In the genomic region with DNA sequence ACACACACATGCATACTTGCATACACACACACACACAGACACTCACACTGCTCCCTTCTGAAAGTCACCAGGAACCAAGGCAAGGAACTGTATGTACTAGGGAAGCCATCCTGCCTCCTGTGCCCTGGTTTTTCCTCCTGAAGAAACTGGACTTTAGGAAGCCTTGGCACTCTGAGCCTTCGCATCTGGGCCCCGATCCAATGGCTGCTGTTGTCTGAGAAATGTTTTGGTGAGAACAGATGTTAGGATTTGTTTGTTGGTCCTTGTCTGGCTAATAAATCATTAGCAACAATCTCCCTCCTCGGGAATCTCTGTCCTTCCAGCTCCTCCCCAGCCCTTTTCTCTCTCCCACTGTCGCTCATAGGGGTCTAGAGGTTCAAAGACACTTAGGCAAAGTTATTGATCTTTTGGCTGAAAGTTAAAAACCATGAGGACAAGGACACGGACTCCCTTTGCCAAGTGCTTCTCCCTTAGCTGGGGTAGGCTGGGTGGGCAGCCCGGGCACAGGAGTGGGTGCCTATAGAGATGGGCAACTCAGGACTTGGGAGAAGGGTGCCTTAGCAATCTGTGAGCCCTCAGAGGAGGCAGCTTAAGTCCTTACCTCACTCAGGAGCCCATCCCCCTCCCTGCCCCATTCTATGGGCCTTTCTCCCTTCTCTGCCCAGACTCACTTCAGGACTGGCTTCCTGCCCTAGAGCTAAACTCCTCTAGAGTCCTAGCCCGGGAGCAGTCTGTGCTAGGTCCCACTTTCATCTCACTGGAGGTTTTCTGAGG, we compare ENCODE assay signal across 8 mouse cellular contexts. TPM values are rescaled to one million over a fixed set of nuclear protein-coding genes. Genes with fewer than 3 reads are reported as not detected.
DNase-seq lines count a peak whose midpoint lies in the region; ATAC-seq and TF ChIP-seq lines count a peak whose summit lies in the region.
"Had no signal": no experiment of that assay in that cellular context is flagged by ENCODE, and none has a peak within 500 bp of the region (broad histone marks: within the 10 kb centered on the region; RNA-seq: fewer than 3 reads in every experiment).

No protein-coding gene starts in this region.

- TF ChIP-seq CTCF in brain, embryonic 14.5 days (IDR thresholded peaks at IDR 0.05; ENCODE audit: borderline replicate concordance, extremely low read depth, insufficient read depth, insufficient read length) = no peak

- ATAC-seq in intestine, embryonic 16.5 days = no peak
- no peak for ATAC-seq in intestine, embryonic 15.5 days

- no peaks in the 10 kb centered on the region for H3K9me3 ChIP-seq in intestine, embryonic 16.5 days (ENCODE audit: control insufficient read depth, low read length)
- no peaks in the 10 kb centered on the region for H3K9me3 ChIP-seq in intestine, embryonic 15.5 days
- H3K9me3 ChIP-seq in limb, embryonic 10.5 days (replicated peaks) = no peaks in the 10 kb centered on the region
- H3K9me3 ChIP-seq in embryonic facial prominence, embryonic 10.5 days = no peaks in the 10 kb centered on the region

- 0 out of 2 replicates have a peak overlapping the region, but pooled peaks have one; percentile 30 for H3K27ac ChIP-seq in intestine, embryonic 16.5 days (ENCODE audit: low read length)
- no peak overlapping the region for H3K27ac ChIP-seq in intestine, embryonic 15.5 days
- H3K27ac ChIP-seq in limb, embryonic 10.5 days = peak overlapping the region; percentile 44; the same call in 1 of the 2 replicates
- no peak overlapping the region for H3K27ac ChIP-seq in embryonic facial prominence, embryonic 10.5 days (replicated peaks)

- H3K27me3 ChIP-seq in intestine, embryonic 16.5 days (replicated peaks; ENCODE audit: control insufficient read depth, insufficient read depth, low read length) = no peaks in the 10 kb centered on the region
- H3K27me3 ChIP-seq in intestine, embryonic 15.5 days (replicated peaks) = no peaks in the 10 kb centered on the region
- H3K27me3 ChIP-seq in limb, embryonic 10.5 days (ENCODE audit: low read depth, poor library complexity, severe bottlenecking) = no peaks in the 10 kb centered on the region
- no peaks in the 10 kb centered on the region for H3K27me3 ChIP-seq in embryonic facial prominence, embryonic 10.5 days (replicated peaks; ENCODE audit: low read depth, poor library complexity, severe bottlenecking)

- WGBS in intestine, embryonic 16.5 days = 44% methylated on average over 7 of the region's 7 CpGs
- WGBS in intestine, embryonic 15.5 days = 43% methylated on average over 7 of the region's 7 CpGs
- WGBS in limb, embryonic 10.5 days = 59% methylated on average over 7 of the region's 7 CpGs
- WGBS in embryonic facial prominence, embryonic 10.5 days = 71% methylated on average over 7 of the region's 7 CpGs

- H3K9ac ChIP-seq in intestine, embryonic 16.5 days (ENCODE audit: low read depth, low read length) = no peak overlapping the region; the same call in 1 of the 2 replicates
- no peak overlapping the region for H3K9ac ChIP-seq in intestine, embryonic 15.5 days

- H3K4me1 ChIP-seq in intestine, embryonic 16.5 days (ENCODE audit: control insufficient read depth, insufficient read depth, low read length) = peaks cover 8% of the 10 kb centered on the region; the same call in 1 of the 2 replicates
- 0 out of 2 replicates have a peak, but pooled peaks cover 4% of the 10 kb centered on the region for H3K4me1 ChIP-seq in intestine, embryonic 15.5 days (replicated peaks)
- H3K4me1 ChIP-seq in limb, embryonic 10.5 days = peaks cover 9% of the 10 kb centered on the region; the same call in 1 of the 2 replicates
- H3K4me1 ChIP-seq in embryonic facial prominence, embryonic 10.5 days = peaks cover 30% of the 10 kb centered on the region

- H3K36me3 ChIP-seq in intestine, embryonic 16.5 days (ENCODE audit: control insufficient read depth, insufficient read depth, low read length) = peaks cover 16% of the 10 kb centered on the region; the same call in 1 of the 2 replicates
- H3K36me3 ChIP-seq in intestine, embryonic 15.5 days = peaks cover 27% of the 10 kb centered on the region
- peaks cover 45% of the 10 kb centered on the region for H3K36me3 ChIP-seq in limb, embryonic 10.5 days
- peaks cover 48% of the 10 kb centered on the region for H3K36me3 ChIP-seq in embryonic facial prominence, embryonic 10.5 days (replicated peaks)

- H3K4me3 ChIP-seq in intestine, embryonic 16.5 days (ENCODE audit: low read length) = no peak overlapping the region
- no peak overlapping the region for H3K4me3 ChIP-seq in intestine, embryonic 15.5 days (replicated peaks)
- no peak overlapping the region for H3K4me3 ChIP-seq in limb, embryonic 10.5 days
- no peak overlapping the region for H3K4me3 ChIP-seq in embryonic facial prominence, embryonic 10.5 days

- TF ChIP-seq POLR2A in brain, embryonic 14.5 days (IDR thresholded peaks at IDR 0.05; ENCODE audit: borderline replicate concordance, extremely low read depth, insufficient read depth, insufficient read length, poor library complexity, severe bottlenecking) = no peak

- no peak overlapping the region for H3K4me2 ChIP-seq in intestine, embryonic 16.5 days (ENCODE audit: low read depth, low read length)
- H3K4me2 ChIP-seq in intestine, embryonic 15.5 days (replicated peaks) = no peak overlapping the region

- peak; percentile 88 for DNase-seq in adipocyte (ENCODE audit: low spot score)
- peak; percentile 11 for DNase-seq in brain, embryonic 14.5 days (ENCODE audit: low read depth)
- DNase-seq in limb, embryonic 10.5 days (ENCODE audit: low spot score) = no peak
- DNase-seq in spleen, postnatal 36 days (ENCODE audit: low spot score in 2 of 2) = no peak
- DNase-seq in embryonic facial prominence, embryonic 10.5 days (ENCODE audit: low spot score) = no peak
- DNase-seq: cerebellum, postnatal 36 days had no signal

RNA-seq across cellular contexts. Expression of gene Sh2d2a, which starts 8.4 kb away (rescaled TPM):
- 0.36 and 0.37 TPM in 2 replicates for polyA plus RNA-seq in intestine, embryonic 16.5 days (2015; fragmentation: Nextera tagmentation; extraction: Ambion mirVana)
- 0.24 and 0.43 TPM in 2 replicates for polyA plus RNA-seq in intestine, embryonic 15.5 days (2015; fragmentation: Nextera tagmentation; extraction: Ambion mirVana)
- 0.04 TPM in 1 of 2 replicates, not detected in the other for polyA plus RNA-seq in brain, embryonic 14.5 days (2012; rRNA removed)
- 0.13 TPM in 1 of 2 replicates, not detected in the other for polyA plus RNA-seq in limb, embryonic 10.5 days (2016; fragmentation: Nextera tagmentation; extraction: Ambion mirVana)
- polyA plus RNA-seq in embryonic facial prominence, embryonic 10.5 days (2016; fragmentation: Nextera tagmentation; extraction: Ambion mirVana) = not detected in 2 replicates

RNA-seq across cellular contexts. Expression of gene Prcc, which starts 30.4 kb away (rescaled TPM):
- polyA plus RNA-seq in intestine, embryonic 16.5 days (2015; fragmentation: Nextera tagmentation; extraction: Ambion mirVana) = 9.8 and 10.7 TPM in 2 replicates
- polyA plus RNA-seq in intestine, embryonic 15.5 days (2015; fragmentation: Nextera tagmentation; extraction: Ambion mirVana) = 13.1 TPM in 2 replicates
- polyA plus RNA-seq in brain, embryonic 14.5 days (2012; rRNA removed) = 51.3 and 63.9 TPM in 2 replicates
- polyA plus RNA-seq in limb, embryonic 10.5 days (2016; fragmentation: Nextera tagmentation; extraction: Ambion mirVana) = 17.5 and 20.5 TPM in 2 replicates
- 19.7 and 20.6 TPM in 2 replicates for polyA plus RNA-seq in embryonic facial prominence, embryonic 10.5 days (2016; fragmentation: Nextera tagmentation; extraction: Ambion mirVana)

RNA-seq across cellular contexts. Expression of gene Pear1, which starts 30.9 kb away (rescaled TPM):
- polyA plus RNA-seq in intestine, embryonic 16.5 days (2015; fragmentation: Nextera tagmentation; extraction: Ambion mirVana) = 22.2 and 22.5 TPM in 2 replicates
- polyA plus RNA-seq in intestine, embryonic 15.5 days (2015; fragmentation: Nextera tagmentation; extraction: Ambion mirVana) = 22.6 and 29.5 TPM in 2 replicates
- 14.0 and 16.9 TPM in 2 replicates for polyA plus RNA-seq in brain, embryonic 14.5 days (2012; rRNA removed)
- polyA plus RNA-seq in limb, embryonic 10.5 days (2016; fragmentation: Nextera tagmentation; extraction: Ambion mirVana) = 13.8 and 17.7 TPM in 2 replicates
- 12.2 and 13.4 TPM in 2 replicates for polyA plus RNA-seq in embryonic facial prominence, embryonic 10.5 days (2016; fragmentation: Nextera tagmentation; extraction: Ambion mirVana)

RNA-seq across cellular contexts. Expression of gene Hdgf, which starts 51.1 kb away (rescaled TPM):
- 75.5 and 76.0 TPM in 2 replicates for polyA plus RNA-seq in intestine, embryonic 16.5 days (2015; fragmentation: Nextera tagmentation; extraction: Ambion mirVana)
- polyA plus RNA-seq in intestine, embryonic 15.5 days (2015; fragmentation: Nextera tagmentation; extraction: Ambion mirVana) = 227 and 229 TPM in 2 replicates
- 164 and 172 TPM in 2 replicates for polyA plus RNA-seq in brain, embryonic 14.5 days (2012; rRNA removed)
- polyA plus RNA-seq in limb, embryonic 10.5 days (2016; fragmentation: Nextera tagmentation; extraction: Ambion mirVana) = 272 and 313 TPM in 2 replicates
- 269 and 278 TPM in 2 replicates for polyA plus RNA-seq in embryonic facial prominence, embryonic 10.5 days (2016; fragmentation: Nextera tagmentation; extraction: Ambion mirVana)

RNA-seq across cellular contexts. Expression of gene Insrr, which starts 58.2 kb away (rescaled TPM):
- polyA plus RNA-seq in intestine, embryonic 16.5 days (2015; fragmentation: Nextera tagmentation; extraction: Ambion mirVana) = 0.27 and 0.39 TPM in 2 replicates
- polyA plus RNA-seq in intestine, embryonic 15.5 days (2015; fragmentation: Nextera tagmentation; extraction: Ambion mirVana) = 0.44 and 0.52 TPM in 2 replicates
- 1.5 and 1.7 TPM in 2 replicates for polyA plus RNA-seq in brain, embryonic 14.5 days (2012; rRNA removed)
- 0.05 and 0.16 TPM in 2 replicates for polyA plus RNA-seq in limb, embryonic 10.5 days (2016; fragmentation: Nextera tagmentation; extraction: Ambion mirVana)
- 0.49 and 0.54 TPM in 2 replicates for polyA plus RNA-seq in embryonic facial prominence, embryonic 10.5 days (2016; fragmentation: Nextera tagmentation; extraction: Ambion mirVana)

Comparison
In these comparisons a context has a peak if more than half of its experiments do, and no peak if none do; other contexts are left out.
1. H3K27ac ChIP-seq: peak in intestine, embryonic 16.5 days (single experiment) and limb, embryonic 10.5 days (single experiment); none in intestine, embryonic 15.5 days (single experiment) and embryonic facial prominence, embryonic 10.5 days (single experiment).
2. DNase-seq: peak in adipocyte (single experiment) and brain, embryonic 14.5 days (single experiment); none in limb, embryonic 10.5 days (single experiment), spleen, postnatal 36 days (0 of 2) and embryonic facial prominence, embryonic 10.5 days (single experiment).